9 mouse cellular contexts compared by ENCODE assay signal in genomic region chr11:99206954-99207353, GRCm38 (mm10). TPM values are rescaled to one million over a fixed set of nuclear protein-coding genes. Genes with fewer than 3 reads are reported as not detected.
A peak's percentile ranks its signal among the peaks of the same experiment; 100 is the strongest.
DNase-seq lines count a peak whose midpoint lies in the region; ATAC-seq and TF ChIP-seq lines count a peak whose summit lies in the region.
"Had no signal": no experiment of that assay in that cellular context is flagged by ENCODE, and none has a peak within 500 bp of the region (broad histone marks: within the 10 kb centered on the region; RNA-seq: fewer than 3 reads in every experiment).

No protein-coding gene starts in this region.

- peak overlapping the region; percentile 63; the same call in 1 of the 2 replicates for H3K27ac ChIP-seq in heart, embryonic 13.5 days (replicated peaks)
- no peak overlapping the region for H3K27ac ChIP-seq in ES-E14 (ENCODE audit: insufficient read depth, low read depth, low read length, poor library complexity, severe bottlenecking)
- no peak overlapping the region for H3K27ac ChIP-seq in intestine, embryonic 15.5 days

- no peak overlapping the region for H3K4me3 ChIP-seq in heart, embryonic 13.5 days
- no peak overlapping the region for H3K4me3 ChIP-seq in ES-E14 (ENCODE audit: insufficient read depth in 1 of 2, low read depth in 1 of 2, low read length in 2 of 2, poor library complexity in 1 of 2, severe bottlenecking in 1 of 2)
- H3K4me3 ChIP-seq in intestine, embryonic 15.5 days (replicated peaks) = no peak overlapping the region
- H3K4me3 ChIP-seq: megakaryocyte, embryonic 14.5 days had no signal

- no peak for ATAC-seq in heart, embryonic 13.5 days (ENCODE audit: extremely low read depth, insufficient number of reproducible peaks, low FRiP score, low TSS enrichment)
- ATAC-seq in intestine, embryonic 15.5 days = peak; percentile 51; the same call in 1 of the 2 replicates

- H3K36me3 ChIP-seq in heart, embryonic 13.5 days = peaks cover 33% of the 10 kb centered on the region
- peaks cover 7% of the 10 kb centered on the region for H3K36me3 ChIP-seq in ES-E14 (ENCODE audit: control insufficient read depth, insufficient read depth, low read length, poor library complexity, severe bottlenecking)
- peaks cover 13% of the 10 kb centered on the region for H3K36me3 ChIP-seq in intestine, embryonic 15.5 days

- no peaks in the 10 kb centered on the region for H3K9me3 ChIP-seq in heart, embryonic 13.5 days
- H3K9me3 ChIP-seq in ES-E14 (ENCODE audit: control insufficient read depth, insufficient read depth, low read depth, low read length) = no peaks in the 10 kb centered on the region
- H3K9me3 ChIP-seq in intestine, embryonic 15.5 days = no peaks in the 10 kb centered on the region
- H3K9me3 ChIP-seq: megakaryocyte, embryonic 14.5 days had no signal

- in situ Hi-C loops in ES-E14 (cut with MboI; ENCODE audit: low sequenced_read_pairs in 2 of 2, unreplicated experiment in 2 of 2) = no loop called here

- peaks cover 34% of the 10 kb centered on the region for H3K4me1 ChIP-seq in heart, embryonic 13.5 days
- no peaks in the 10 kb centered on the region for H3K4me1 ChIP-seq in ES-E14 (ENCODE audit: control insufficient read depth in 2 of 2, insufficient read depth in 2 of 2, low read length in 2 of 2, poor library complexity in 1 of 2)
- no peaks in the 10 kb centered on the region for H3K4me1 ChIP-seq in intestine, embryonic 15.5 days (replicated peaks)
- H3K4me1 ChIP-seq: megakaryocyte, embryonic 14.5 days had no signal

- DNase-seq in heart, adult 18-20 months = no peak
- peak; percentile 42 for DNase-seq in 3T3-L1 (ENCODE audit: low read depth, low spot score)
- peak; percentile 39 for DNase-seq in ES-E14 (ENCODE audit: low read depth, low spot score)
- DNase-seq in thymus, postnatal 0 days (ENCODE audit: low spot score) = peak; percentile 50
- DNase-seq in left cerebral cortex, adult 11 months (ENCODE audit: low spot score) = no peak
- DNase-seq in urinary bladder, postnatal 10 days (ENCODE audit: low spot score) = no peak

- no peak overlapping the region for H3K9ac ChIP-seq in heart, embryonic 13.5 days
- H3K9ac ChIP-seq in ES-E14 (ENCODE audit: insufficient read depth, low read depth, low read length, poor library complexity, severe bottlenecking) = no peak overlapping the region
- H3K9ac ChIP-seq in intestine, embryonic 15.5 days = no peak overlapping the region

- no peak overlapping the region for H3K4me2 ChIP-seq in heart, embryonic 13.5 days
- H3K4me2 ChIP-seq in intestine, embryonic 15.5 days (replicated peaks) = no peak overlapping the region

- 5% methylated on average over 2 of the region's 2 CpGs for WGBS in heart, embryonic 13.5 days
- 17% methylated on average over 2 of the region's 2 CpGs for WGBS in intestine, embryonic 15.5 days

- no peaks in the 10 kb centered on the region for H3K27me3 ChIP-seq in heart, embryonic 13.5 days (replicated peaks)
- no peaks in the 10 kb centered on the region for H3K27me3 ChIP-seq in intestine, embryonic 15.5 days (replicated peaks)
- H3K27me3 ChIP-seq: megakaryocyte, embryonic 14.5 days had no signal

TF ChIP-seq in ES-E14, 5 proteins besides CTCF, POLR2A, EP300 and RAD21:
- TF ChIP-seq CHD2 (IDR thresholded peaks at IDR 0.05; ENCODE audit: low read depth, low read length) (no peak), ZNF384 (IDR thresholded peaks at IDR 0.05; ENCODE audit: low read depth, low read length) (no peak), HCFC1 (IDR thresholded peaks at IDR 0.05; ENCODE audit: borderline replicate concordance, insufficient read depth, low read length) (no peak), MAFK (IDR thresholded peaks at IDR 0.05; ENCODE audit: insufficient read depth, low read depth, low read length) (no peak), ZC3H11A (IDR thresholded peaks at IDR 0.05; ENCODE audit: borderline replicate concordance, low read depth, low read length) (no peak)

RNA-seq across cellular contexts. Expression of gene Smarce1, which starts 23.9 kb away (rescaled TPM):
- 150 and 165 TPM in 2 replicates for polyA plus RNA-seq in heart, embryonic 13.5 days (2015; fragmentation: Nextera tagmentation; extraction: Ambion mirVana)
- 10 to 100 TPM; 42.0 to 46.3 TPM for total RNA-seq in heart, adult 18-20 months (2021)
- total RNA-seq in ES-E14 (2012; rRNA removed) = 85.4 and 130 TPM in 2 replicates
- 186 and 190 TPM in 2 replicates for polyA plus RNA-seq in intestine, embryonic 15.5 days (2015; fragmentation: Nextera tagmentation; extraction: Ambion mirVana)
- 227 and 240 TPM in 2 replicates for polyA plus RNA-seq in thymus, postnatal 0 days (2015; fragmentation: Nextera tagmentation; extraction: Ambion mirVana)

RNA-seq across cellular contexts. Expression of gene Krt222, which starts 36.9 kb away (rescaled TPM):
- 1.7 and 1.9 TPM in 2 replicates for polyA plus RNA-seq in heart, embryonic 13.5 days (2015; fragmentation: Nextera tagmentation; extraction: Ambion mirVana)
- 10 to 100 TPM; 27.8 to 33.0 TPM for total RNA-seq in heart, adult 18-20 months (2021)
- 0.11 and 0.22 TPM in 2 replicates for total RNA-seq in ES-E14 (2012; rRNA removed)
- 0.25 and 0.49 TPM in 2 replicates for polyA plus RNA-seq in intestine, embryonic 15.5 days (2015; fragmentation: Nextera tagmentation; extraction: Ambion mirVana)
- polyA plus RNA-seq in thymus, postnatal 0 days (2015; fragmentation: Nextera tagmentation; extraction: Ambion mirVana) = 1.7 and 2.0 TPM in 2 replicates

RNA-seq across cellular contexts. Expression of gene Ccr7, which starts 52.1 kb away (rescaled TPM):
- 0.14 and 0.23 TPM in 2 replicates for polyA plus RNA-seq in heart, embryonic 13.5 days (2015; fragmentation: Nextera tagmentation; extraction: Ambion mirVana)
- total RNA-seq in heart, adult 18-20 months (2021) = 1 to 10 TPM in 1 of 2 experiments, under 1 TPM in 1; 0.30 to 2.8 TPM
- total RNA-seq in ES-E14 (2012; rRNA removed) = 0.58 and 1.4 TPM in 2 replicates
- 0.43 and 0.87 TPM in 2 replicates for polyA plus RNA-seq in intestine, embryonic 15.5 days (2015; fragmentation: Nextera tagmentation; extraction: Ambion mirVana)
- polyA plus RNA-seq in thymus, postnatal 0 days (2015; fragmentation: Nextera tagmentation; extraction: Ambion mirVana) = 36.2 and 37.4 TPM in 2 replicates

Comparison
In these comparisons a context has a peak if more than half of its experiments do, and no peak if none do; other contexts are left out.
1. DNase-seq: peak in 3T3-L1 (single experiment), ES-E14 (single experiment) and thymus, postnatal 0 days (single experiment); none in heart, adult 18-20 months (0 of 2), left cerebral cortex, adult 11 months (single experiment) and urinary bladder, postnatal 10 days (single experiment).
2. RNA of gene Ccr7, which starts 52.1 kb away (polyA plus RNA-seq): 36.2 to 37.4 TPM in thymus, postnatal 0 days; 0.43 to 0.87 TPM in intestine, embryonic 15.5 days and 0.14 to 0.23 TPM in heart, embryonic 13.5 days; every median in the first group is over 10 times any median in the second.